In the genomic region with DNA sequence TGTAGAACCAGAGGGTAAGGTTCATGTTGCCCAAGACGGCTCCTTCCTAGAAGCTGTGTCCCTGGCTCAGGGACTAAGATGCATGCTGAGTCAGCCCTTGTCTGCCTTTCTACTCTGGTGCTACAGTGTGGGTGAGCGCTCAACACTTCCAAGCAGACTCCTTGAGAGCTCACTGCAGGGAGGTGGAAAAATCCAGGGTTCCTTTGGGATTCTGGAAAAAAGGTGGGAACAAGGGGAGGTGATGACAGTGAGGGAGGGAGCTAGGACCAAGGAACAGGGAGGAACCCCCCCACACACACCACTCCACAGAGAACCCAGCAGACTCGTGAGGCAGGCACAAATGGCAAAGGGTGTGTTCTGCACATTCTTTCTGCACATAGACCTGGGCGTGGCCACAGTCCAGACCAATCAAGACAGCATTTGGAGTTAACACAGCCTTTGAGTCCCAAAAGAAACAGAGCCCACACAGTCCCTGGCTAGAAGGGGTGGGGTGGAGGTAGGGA, we compare ENCODE assay signal across 10 mouse cellular contexts. TPM values are rescaled to one million over a fixed set of nuclear protein-coding genes. Genes with fewer than 3 reads are reported as not detected.
A peak's percentile ranks its signal among the peaks of the same experiment; 100 is the strongest.
DNase-seq lines count a peak whose midpoint lies in the region; ATAC-seq and TF ChIP-seq lines count a peak whose summit lies in the region.
"Had no signal": no experiment of that assay in that cellular context is flagged by ENCODE, and none has a peak within 500 bp of the region (broad histone marks: within the 10 kb centered on the region; RNA-seq: fewer than 3 reads in every experiment).

No protein-coding gene starts in this region.

- no peak overlapping the region for H3K4me2 ChIP-seq in embryonic facial prominence, embryonic 13.5 days
- H3K4me2 ChIP-seq in stomach, embryonic 16.5 days (ENCODE audit: low read depth, low read length): no peak overlapping the region
- no peak overlapping the region for H3K4me2 ChIP-seq in hindbrain, embryonic 11.5 days (replicated peaks; ENCODE audit: low read depth, low read length)

- H3K9me3 ChIP-seq in embryonic facial prominence, embryonic 13.5 days: no peaks in the 10 kb centered on the region
- no peaks in the 10 kb centered on the region for H3K9me3 ChIP-seq in stomach, embryonic 16.5 days (replicated peaks; ENCODE audit: control insufficient read depth, low read length)
- H3K9me3 ChIP-seq in hindbrain, embryonic 11.5 days (ENCODE audit: control insufficient read depth, low read length): no peaks in the 10 kb centered on the region

- DNase-seq in right cerebral cortex, adult 18-20 months: peak; percentile 85
- no peak for DNase-seq in right cerebral cortex, postnatal 14 days
- DNase-seq in left cerebral cortex, postnatal 36 days (ENCODE audit: low spot score in 2 of 2): peak; percentile 63 to 75
- DNase-seq in hindbrain, embryonic 11.5 days (ENCODE audit: low spot score): no peak
- no peak for DNase-seq in layer of hippocampus, adult 2 months (ENCODE audit: low spot score in 2 of 2)
- DNase-seq in spleen, postnatal 14 days (ENCODE audit: low spot score in 2 of 2): no peak
- DNase-seq: adrenal gland, adult 8-10 months; heart, adult 11 months had no signal

- H3K27ac ChIP-seq in embryonic facial prominence, embryonic 13.5 days: peak overlapping the region; percentile 60; the same call in 1 of the 2 replicates
- peak overlapping the region; percentile 34; the same call in 1 of the 2 replicates for H3K27ac ChIP-seq in stomach, embryonic 16.5 days (ENCODE audit: low read length)
- no peak overlapping the region for H3K27ac ChIP-seq in hindbrain, embryonic 11.5 days (ENCODE audit: low read depth, low read length)
- no peak overlapping the region for H3K27ac ChIP-seq in layer of hippocampus, adult 2 months

- no peak for TF ChIP-seq CTCF in layer of hippocampus, adult 2 months (conservative IDR thresholded peaks at IDR 0.05)

- H3K36me3 ChIP-seq in embryonic facial prominence, embryonic 13.5 days: peaks cover 35% of the 10 kb centered on the region
- peaks cover 9% of the 10 kb centered on the region for H3K36me3 ChIP-seq in stomach, embryonic 16.5 days (ENCODE audit: control insufficient read depth, insufficient read depth, low read length)
- peaks cover 8% of the 10 kb centered on the region; the same call in 1 of the 2 replicates for H3K36me3 ChIP-seq in hindbrain, embryonic 11.5 days (ENCODE audit: control insufficient read depth, insufficient read depth, low read length)

- 50% methylated on average over 4 of the region's 4 CpGs for WGBS in embryonic facial prominence, embryonic 13.5 days
- WGBS in stomach, embryonic 16.5 days: 46% methylated on average over 4 of the region's 4 CpGs
- 58% methylated on average over 4 of the region's 4 CpGs for WGBS in hindbrain, embryonic 11.5 days

- no peak overlapping the region for H3K4me3 ChIP-seq in embryonic facial prominence, embryonic 13.5 days
- H3K4me3 ChIP-seq in stomach, embryonic 16.5 days (replicated peaks; ENCODE audit: low read length): no peak overlapping the region
- H3K4me3 ChIP-seq in hindbrain, embryonic 11.5 days (ENCODE audit: low read depth, low read length): no peak overlapping the region
- no peak overlapping the region for H3K4me3 ChIP-seq in layer of hippocampus, adult 2 months

- intact Hi-C loops in left cerebral cortex, postnatal 36 days (cut with DNase I): loop anchor here (1.0 kb wide), 1 partner anchor 25 kb away; no protein-coding TSS in a partner anchor

- no peaks in the 10 kb centered on the region for H3K27me3 ChIP-seq in embryonic facial prominence, embryonic 13.5 days
- no peaks in the 10 kb centered on the region for H3K27me3 ChIP-seq in stomach, embryonic 16.5 days (ENCODE audit: control insufficient read depth, insufficient read depth, low read length)
- no peaks in the 10 kb centered on the region for H3K27me3 ChIP-seq in hindbrain, embryonic 11.5 days (ENCODE audit: control insufficient read depth, insufficient read depth, low read length)

- peaks cover 24% of the 10 kb centered on the region for H3K4me1 ChIP-seq in embryonic facial prominence, embryonic 13.5 days
- H3K4me1 ChIP-seq in stomach, embryonic 16.5 days (ENCODE audit: control insufficient read depth, insufficient read depth, low read length): peaks cover 14% of the 10 kb centered on the region; the same call in 1 of the 2 replicates
- H3K4me1 ChIP-seq in hindbrain, embryonic 11.5 days (replicated peaks; ENCODE audit: control insufficient read depth, insufficient read depth, low read length): no peaks in the 10 kb centered on the region

- no peak overlapping the region for H3K9ac ChIP-seq in embryonic facial prominence, embryonic 13.5 days
- H3K9ac ChIP-seq in stomach, embryonic 16.5 days (ENCODE audit: low read length): 0 out of 2 replicates have a peak overlapping the region, but pooled peaks have one; percentile 5
- no peak overlapping the region for H3K9ac ChIP-seq in hindbrain, embryonic 11.5 days (ENCODE audit: low read depth, low read length)

- ATAC-seq in embryonic facial prominence, embryonic 13.5 days (ENCODE audit: insufficient number of reproducible peaks, insufficient read depth, low FRiP score, low TSS enrichment, low read depth): no peak
- peak; percentile 82 for ATAC-seq in stomach, embryonic 16.5 days (ENCODE audit: insufficient read depth, low FRiP score)
- ATAC-seq in hindbrain, embryonic 11.5 days (ENCODE audit: low FRiP score): no peak

RNA-seq across cellular contexts. Expression of a gene that starts 10.9 kb away (rescaled TPM):
- 1.8 and 2.6 TPM in 2 replicates for polyA plus RNA-seq in embryonic facial prominence, embryonic 13.5 days (2015; fragmentation: Nextera tagmentation; extraction: Ambion mirVana)
- total RNA-seq in left cerebral cortex, postnatal 36 days (2021): 1 to 10 TPM; 1.4 to 3.7 TPM
- 1.8 and 2.7 TPM in 2 replicates for polyA plus RNA-seq in stomach, embryonic 16.5 days (2015; fragmentation: Nextera tagmentation; extraction: Ambion mirVana)
- 1.6 and 2.5 TPM in 2 replicates for polyA plus RNA-seq in hindbrain, embryonic 11.5 days (2014; fragmentation: Nextera tagmentation; extraction: Ambion mirVana)
- 1 to 10 TPM; 3.8 to 6.4 TPM for total RNA-seq in layer of hippocampus, adult 2 months (2021)

RNA-seq across cellular contexts. Expression of a gene that starts 16.9 kb away (rescaled TPM):
- polyA plus RNA-seq in embryonic facial prominence, embryonic 13.5 days (2015; fragmentation: Nextera tagmentation; extraction: Ambion mirVana): 5.2 and 5.4 TPM in 2 replicates
- under 1 TPM in 1 of 2 experiments, not detected in 1; 0.84 TPM for total RNA-seq in left cerebral cortex, postnatal 36 days (2021)
- polyA plus RNA-seq in stomach, embryonic 16.5 days (2015; fragmentation: Nextera tagmentation; extraction: Ambion mirVana): 2.4 and 5.1 TPM in 2 replicates
- 3.1 and 5.3 TPM in 2 replicates for polyA plus RNA-seq in hindbrain, embryonic 11.5 days (2014; fragmentation: Nextera tagmentation; extraction: Ambion mirVana)
- 1 to 10 TPM; 1.1 to 2.4 TPM for total RNA-seq in layer of hippocampus, adult 2 months (2021)

RNA-seq across cellular contexts. Expression of a gene that starts 16.9 kb away (rescaled TPM):
- 20.4 and 24.3 TPM in 2 replicates for polyA plus RNA-seq in embryonic facial prominence, embryonic 13.5 days (2015; fragmentation: Nextera tagmentation; extraction: Ambion mirVana)
- 1 to 10 TPM; 3.4 to 4.8 TPM for total RNA-seq in left cerebral cortex, postnatal 36 days (2021)
- 13.4 and 15.4 TPM in 2 replicates for polyA plus RNA-seq in stomach, embryonic 16.5 days (2015; fragmentation: Nextera tagmentation; extraction: Ambion mirVana)
- polyA plus RNA-seq in hindbrain, embryonic 11.5 days (2014; fragmentation: Nextera tagmentation; extraction: Ambion mirVana): 22.2 and 25.4 TPM in 2 replicates
- total RNA-seq in layer of hippocampus, adult 2 months (2021): 1 to 10 TPM; 5.5 to 6.6 TPM

Comparison
In these comparisons a context has a peak if more than half of its experiments do, and no peak if none do; other contexts are left out.
1. DNase-seq: peak in right cerebral cortex, adult 18-20 months (single experiment) and left cerebral cortex, postnatal 36 days (2 of 2); none in right cerebral cortex, postnatal 14 days (single experiment), hindbrain, embryonic 11.5 days (single experiment), layer of hippocampus, adult 2 months (0 of 2) and spleen, postnatal 14 days (0 of 2).
2. H3K27ac ChIP-seq: peak in embryonic facial prominence, embryonic 13.5 days (single experiment) and stomach, embryonic 16.5 days (single experiment); none in hindbrain, embryonic 11.5 days (single experiment) and layer of hippocampus, adult 2 months (single experiment).